Mouse (Mus musculus) adrenal gland, postnatal 14 days (tissue): ENCODE measurements around the gene Thbs3. TPM values are rescaled to one million over a fixed set of nuclear protein-coding genes. Genes with fewer than 3 reads are reported as not detected.

ENCODE experiments used
- DNase-seq: peaks from one replicate; pipeline ENCODE4 v3.0.0; 2021; ENCODE audit warnings: mixed read lengths
- microRNA-seq, 2 experiments: library from miRNA; unstranded; fragments of <30 nt; microRNA quantifications; one replicate each; pipeline ENCODE4 v1.2.0; 2021
- total RNA-seq: library from RNA; stranded (reverse); gene quantifications from 2 replicates; pipeline ENCODE4 v1.2.3, GENCODE M21; 2021

Thbs3 gene
- total RNA-seq, 1 experiment from 2014 or later, result 9.0 TPM

- DNase-seq, result peak; percentile 78
Measured at GRCm38 (mm10) chr3:89251365-89251895, 36.5 kb downstream of the Thbs3 start.

DNA sequence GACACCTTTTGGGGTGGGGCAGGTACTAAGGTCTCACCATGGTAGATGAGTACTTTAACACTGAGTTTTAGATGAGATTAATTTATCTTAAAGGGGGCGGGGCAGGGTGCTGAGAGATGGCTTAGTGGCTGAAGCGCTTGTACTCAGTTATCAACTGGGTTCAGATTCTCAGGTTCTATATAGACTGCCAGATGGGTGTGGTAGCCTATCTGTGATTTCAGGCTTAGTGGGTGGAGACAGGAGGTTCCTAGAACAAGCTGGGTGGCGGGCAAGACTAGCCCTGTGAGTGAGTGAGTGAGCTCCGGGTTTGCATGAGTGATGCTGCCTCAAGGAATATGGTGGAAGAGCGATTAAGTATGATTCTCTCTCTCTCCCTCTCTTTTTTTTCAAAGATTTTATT, 40.0 kb downstream of the Thbs3 start:
- no peak for DNase-seq

- DNase-seq, result no peak
Measured at GRCm38 (mm10) chr3:89256177-89256576, 41.2 kb downstream of the Thbs3 start.

- DNase-seq, result no peak
Measured at GRCm38 (mm10) chr3:89259076-89259475, 44.1 kb downstream of the Thbs3 start, which contains the start of gene Dpm3. TSS of gene Dpm3 (plus strand) at chr3:89259358.

GRCm38 (mm10) chr3:89260211-89260610, 45.2 kb downstream of the Thbs3 start:
- DNase-seq, result no peak

DNA sequence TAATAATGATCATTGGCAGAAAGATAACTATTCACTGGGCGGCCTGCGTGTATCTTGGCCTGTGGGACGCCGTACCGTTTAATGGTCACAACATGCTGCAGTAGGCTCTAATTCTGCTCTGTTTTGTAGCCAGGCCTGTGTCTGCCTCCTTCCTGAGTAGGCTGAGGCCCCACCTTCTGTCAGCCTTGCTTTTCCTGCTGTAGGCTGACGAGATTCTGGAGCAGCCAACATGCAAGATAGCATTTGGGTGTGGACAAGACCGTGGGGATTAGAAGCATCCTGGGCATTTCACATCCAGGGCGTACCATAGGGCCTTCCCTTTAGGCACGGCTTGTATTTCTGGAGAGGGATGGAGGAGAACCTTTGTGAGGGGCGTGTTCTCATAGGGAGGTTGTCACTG, 47.4 kb downstream of the Thbs3 start:
- DNase-seq, result no peak

GRCm38 (mm10) chr3:89266439-89266893, 51.5 kb downstream of the Thbs3 start:
- DNase-seq, result peak; percentile 84

DNA sequence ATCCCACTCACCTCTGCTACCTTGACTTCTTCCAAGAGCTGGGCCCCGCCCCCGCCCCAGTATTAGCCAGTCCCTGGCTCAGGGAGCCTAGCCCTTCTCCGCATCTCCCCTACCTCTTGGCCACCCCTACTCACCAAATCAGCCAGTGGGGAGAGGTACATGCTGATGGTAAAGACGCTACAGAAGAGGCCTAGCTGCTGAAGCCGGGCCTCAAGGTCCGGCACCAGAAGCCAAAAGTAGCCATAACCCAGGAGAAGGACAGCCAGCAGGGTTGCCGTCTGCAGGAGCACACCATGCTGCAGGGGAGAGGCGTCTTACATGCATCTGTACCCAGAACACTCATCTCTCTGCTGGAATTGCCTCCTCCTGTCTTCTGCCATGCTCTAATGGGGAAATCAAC, 53.9 kb downstream of the Thbs3 start:
- no peak for DNase-seq

DNA sequence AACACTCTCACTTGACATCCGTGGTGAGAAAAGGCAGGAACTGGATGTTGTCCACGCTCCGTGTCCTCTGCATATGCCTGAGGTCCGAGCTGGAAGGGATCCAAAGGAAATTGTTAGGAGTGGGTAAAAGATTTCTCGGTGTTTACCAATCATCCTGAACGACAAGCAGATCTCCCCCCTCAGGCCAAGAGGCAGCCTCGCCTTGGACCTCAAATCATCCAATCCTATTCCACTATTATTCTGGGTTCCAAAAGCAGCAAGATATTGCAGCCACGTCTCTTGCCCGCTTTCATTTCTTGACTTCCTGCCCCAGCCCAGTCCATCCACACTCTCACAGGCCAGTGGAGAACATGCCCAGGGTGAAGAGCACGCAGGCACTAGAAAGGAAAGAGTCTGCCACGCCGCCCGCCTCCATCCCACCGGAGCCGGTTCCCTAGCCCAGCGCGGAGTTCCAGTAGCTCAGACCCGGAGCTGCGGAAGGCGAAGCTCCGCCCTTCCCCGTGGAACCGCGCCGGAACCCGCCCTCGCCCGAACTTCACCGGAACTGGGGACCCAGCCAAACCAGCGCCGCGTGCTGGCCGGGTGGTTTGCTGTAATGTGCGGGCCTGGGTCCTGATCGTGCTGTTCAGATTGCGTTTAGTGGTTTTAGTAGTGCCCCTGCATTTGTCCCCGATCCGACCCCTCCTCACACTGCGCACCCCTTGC, 55.2 kb downstream of the Thbs3 start, which contains the start of gene Slc50a1:
Gene Slc50a1, minus strand, starts transcription at position 520 of the 705 bp plus-strand sequence.
- peak; percentile 94 for DNase-seq

DNA sequence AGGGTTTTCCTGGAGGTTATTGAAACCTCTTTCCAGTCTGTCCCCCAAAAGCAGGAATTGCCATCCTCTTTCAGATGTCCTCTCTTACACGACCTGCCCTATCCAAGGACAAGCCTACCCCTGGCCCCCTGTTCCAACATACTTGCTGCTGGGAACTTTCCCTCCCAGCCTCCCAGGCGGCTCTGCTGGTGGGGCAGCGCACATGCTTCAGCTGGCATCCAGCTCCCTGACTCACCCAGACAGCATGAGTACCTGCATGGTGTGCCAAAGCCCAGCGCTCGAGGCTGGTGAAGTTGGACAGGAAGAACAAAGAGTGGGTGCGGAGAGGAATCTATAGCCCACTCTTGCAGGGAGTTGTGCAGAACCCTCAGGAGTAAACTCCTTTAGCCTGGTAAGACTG, 55.9 kb downstream of the Thbs3 start:
- peak; percentile 78 for DNase-seq

GRCm38 (mm10) chr3:89271760-89272159, 56.8 kb downstream of the Thbs3 start:
- peak; percentile 49 for DNase-seq

DNA sequence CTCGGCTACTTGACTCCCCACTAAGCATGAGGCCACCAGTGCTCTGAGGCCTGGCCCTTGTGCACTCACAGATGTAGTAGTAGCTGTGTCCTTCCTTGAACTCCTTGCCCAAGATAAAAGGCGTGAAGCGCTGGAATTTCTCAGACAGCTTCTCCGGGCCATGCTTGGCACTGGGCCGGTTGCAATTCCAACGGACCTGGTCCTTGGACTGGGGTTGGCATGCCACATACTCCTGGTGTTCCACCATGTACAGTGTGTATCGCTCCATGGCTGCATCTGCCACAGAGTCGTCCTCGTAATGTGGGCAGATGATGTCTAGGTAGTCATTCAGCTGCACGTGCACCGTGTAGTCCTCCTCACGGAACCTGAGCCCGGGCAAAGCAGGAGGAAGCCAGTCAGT, 61.1 kb downstream of the Thbs3 start:
- DNase-seq, result no peak

Small RNAs within 50 kb of the gene (microRNA-seq; reads per million reads assigned to microRNA genes)
- 28.2 to 64.3 reads per million in 2 experiments for gene Mir92b

Other genes starting within 250 kb of the Thbs3 start
- 19.8 and 21.5 TPM in 2 replicates for gene Rusc1, start 121.9 kb upstream of the Thbs3 start, total RNA-seq
- not detected in 2 replicates for gene Gm43738, start 114.1 kb upstream of the Thbs3 start, total RNA-seq
- gene Fdps, start 113.2 kb upstream of the Thbs3 start, total RNA-seq, result 99.6 and 157 TPM in 2 replicates
- 1.6 and 15.1 TPM in 2 replicates for gene Pklr, start 79.0 kb upstream of the Thbs3 start, total RNA-seq
- 3.3 and 5.3 TPM in 2 replicates for gene Hcn3, start 55.0 kb upstream of the Thbs3 start, total RNA-seq
- 50.3 and 69.1 TPM in 2 replicates for gene Clk2, start 50.4 kb upstream of the Thbs3 start, total RNA-seq
- gene Scamp3, start 37.7 kb upstream of the Thbs3 start, total RNA-seq, result 75.4 and 76.9 TPM in 2 replicates
- 15.0 and 21.1 TPM in 2 replicates for gene Fam189b, start 32.0 kb upstream of the Thbs3 start, total RNA-seq
- gene Gba, start 12.3 kb upstream of the Thbs3 start, total RNA-seq, result 52.4 and 57.5 TPM in 2 replicates
- 152 and 162 TPM in 2 replicates for gene Mtx1, start 11.9 kb downstream of the Thbs3 start, total RNA-seq
- gene Muc1, start 13.9 kb downstream of the Thbs3 start, total RNA-seq, result 0.64 and 1.3 TPM in 2 replicates
- gene Krtcap2, start 30.8 kb downstream of the Thbs3 start, total RNA-seq, result 95.0 and 110 TPM in 2 replicates
- gene Trim46, start 31.1 kb downstream of the Thbs3 start, total RNA-seq, result 1.4 and 3.2 TPM in 2 replicates
- 107 and 116 TPM in 2 replicates for gene Dpm3, start 44.2 kb downstream of the Thbs3 start, total RNA-seq
- 40.4 and 54.7 TPM in 2 replicates for gene Slc50a1, start 55.4 kb downstream of the Thbs3 start, total RNA-seq
- 19.1 and 21.9 TPM in 2 replicates for gene Efna1, start 66.0 kb downstream of the Thbs3 start, total RNA-seq
- gene Efna3, start 107.8 kb downstream of the Thbs3 start, total RNA-seq, result 0.38 and 0.59 TPM in 2 replicates
- 0.26 and 0.68 TPM in 2 replicates for gene Efna4, start 122.8 kb downstream of the Thbs3 start, total RNA-seq
- 66.0 and 79.5 TPM in 2 replicates for gene Adam15, start 134.8 kb downstream of the Thbs3 start, total RNA-seq
- gene Dcst2, start 146.8 kb downstream of the Thbs3 start, total RNA-seq, result 0.68 and 0.70 TPM in 2 replicates
- gene Dcst1, start 150.1 kb downstream of the Thbs3 start, total RNA-seq, result 0.30 and 0.71 TPM in 2 replicates
- 67.1 and 72.7 TPM in 2 replicates for gene Zbtb7b, start 179.6 kb downstream of the Thbs3 start, total RNA-seq
- 0.26 TPM in 1 of 2 replicates, not detected in the other for gene Lenep, start 187.6 kb downstream of the Thbs3 start, total RNA-seq
- 42.2 and 43.8 TPM in 2 replicates for gene Flad1, start 196.7 kb downstream of the Thbs3 start, total RNA-seq
- gene Cks1b, start 203.2 kb downstream of the Thbs3 start, total RNA-seq, result 34.9 and 38.0 TPM in 2 replicates
- gene Shc1, start 203.3 kb downstream of the Thbs3 start, total RNA-seq, result 80.5 and 94.6 TPM in 2 replicates
- 36.4 and 48.3 TPM in 2 replicates for gene Pygo2, start 215.0 kb downstream of the Thbs3 start, total RNA-seq
- gene Pbxip1, start 221.5 kb downstream of the Thbs3 start, total RNA-seq, result 43.9 and 48.7 TPM in 2 replicates
- 16.6 and 19.0 TPM in 2 replicates for gene Pmvk, start 239.4 kb downstream of the Thbs3 start, total RNA-seq